Mouse (Mus musculus) small intestine, adult 2 months (tissue): ENCODE measurements around the gene Dennd1a.

Source experiments
- CTCF ChIP-seq: fragments of 200-500 bp; IDR thresholded peaks from 2 replicates; pipeline ENCODE4 v1.5.1; 2012; ENCODE audit warnings: low read depth, mild to moderate bottlenecking, control low read depth, inconsistent platforms, low read length, moderate library complexity, mixed read lengths; ENCODE audit not compliant: insufficient replicate concordance, insufficient read length; ENCODE audit errors: extremely low read depth
- POLR2A ChIP-seq: fragments of 200-500 bp; IDR thresholded peaks from 2 replicates; pipeline ENCODE4 v1.6.1; 2012; ENCODE audit warnings: low read depth, mild to moderate bottlenecking, control low read depth, inconsistent platforms, low read length, moderate library complexity

DNA sequence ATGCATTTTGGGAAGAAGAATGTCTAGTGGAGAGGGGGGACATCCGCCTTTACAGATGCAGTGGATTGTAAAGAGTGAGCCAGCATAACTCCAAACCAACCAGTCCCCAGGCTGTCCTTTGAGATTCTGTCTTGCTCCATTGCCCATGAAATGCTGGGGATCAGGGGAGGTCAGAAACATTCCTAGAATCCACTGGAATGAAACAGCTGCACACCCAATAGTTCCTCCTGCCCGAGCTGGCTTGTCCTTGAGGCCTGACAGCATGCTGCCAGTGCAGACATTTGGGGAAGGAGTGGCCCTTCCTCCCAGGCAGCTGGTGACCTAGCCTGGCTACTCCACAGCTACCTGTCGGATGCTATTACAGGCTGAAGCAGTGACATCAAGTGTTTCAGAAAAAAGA lies 246.3 kb downstream of the Dennd1a start:
- TF ChIP-seq CTCF, result no peak
- no peak for TF ChIP-seq POLR2A
